Mouse (Mus musculus) olfactory bulb, adult 2 months (tissue): ENCODE measurements around the gene Srrm2. TPM values are rescaled to one million over a fixed set of nuclear protein-coding genes. Genes with fewer than 3 reads are reported as not detected.
A peak's percentile ranks its signal among the peaks of the same experiment; 100 is the strongest.
"Not testable (repeated sequence)": the region's sequence is repeated elsewhere in the genome, so short reads cannot be mapped to it uniquely, and the experiment has no call there.

Source experiments
- H3K27ac ChIP-seq: fragments of 200-500 bp; 2 replicates; pipeline ENCODE4 v1.5.1; 2012; ENCODE audit warnings: low read depth, low read length; ENCODE audit not compliant: insufficient read depth
- H3K4me1 ChIP-seq: fragments of 200-500 bp; 2 replicates; pipeline ENCODE4 v1.6.1; 2012; ENCODE audit warnings: low read length; ENCODE audit not compliant: control insufficient read depth, insufficient read depth
- H3K4me3 ChIP-seq: fragments of 200-500 bp; 2 replicates; pipeline ENCODE4 v1.5.1; 2012; ENCODE audit warnings: mild to moderate bottlenecking, low read depth, low read length, moderate library complexity; ENCODE audit not compliant: insufficient read depth
- CTCF ChIP-seq: fragments of 200-500 bp; IDR thresholded peaks from 2 replicates; pipeline ENCODE4 v1.5.1; 2012; ENCODE audit warnings: low read depth, mild to moderate bottlenecking, low read length, moderate library complexity; ENCODE audit not compliant: insufficient read depth
- POLR2A ChIP-seq: fragments of 200-500 bp; IDR thresholded peaks from 2 replicates; pipeline ENCODE4 v1.6.1; 2012; ENCODE audit warnings: mild to moderate bottlenecking, low read depth, low read length, moderate library complexity; ENCODE audit not compliant: insufficient read depth
- WGBS: fragments of 180-500 bp; shearing (Covaris S2); methylation state at CpG from one replicate; pipeline ENCODE4 v1.1.7; 2018; 5-methylcytosine and 5-hydroxymethylcytosine counted together
- polyA plus RNA-seq: library from polyadenylated mRNA; stranded (reverse); fragments of >200 nt; gene quantifications from 2 replicates; pipeline ENCODE4 v1.2.4, GENCODE M21; 2012; ENCODE audit warnings: low replicate concordance; ENCODE audit not compliant: missing spikeins, insufficient read depth, insufficient read length

The Srrm2 gene
- polyA plus RNA-seq, 1 experiment, result 383 TPM

DNA sequence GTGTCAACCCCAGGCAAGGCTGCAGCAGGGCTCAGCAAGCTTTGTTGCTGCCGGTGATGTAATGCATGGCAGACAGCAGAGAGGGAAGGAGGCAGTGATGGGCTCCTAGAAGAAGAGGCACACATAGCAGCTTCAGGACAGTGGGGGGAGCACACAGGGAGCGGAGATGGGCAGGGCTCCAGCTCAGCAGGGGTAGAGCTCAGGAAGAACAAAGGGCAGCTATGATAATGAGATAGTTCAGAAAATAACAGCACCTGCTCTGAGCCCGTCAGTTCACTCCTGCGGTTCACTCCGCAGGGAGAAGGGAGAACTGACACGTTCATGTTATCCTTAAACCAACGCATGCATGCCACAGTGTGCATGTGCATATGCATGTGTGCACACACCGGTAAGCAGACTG, 31.5 kb upstream of the Srrm2 start:
- Histone ChIP-seq H3K4me3 (no peak overlapping the region), H3K4me1 (peaks cover 3% of the 10 kb centered on the region; the same call in 1 of the 2 replicates), H3K27ac (no peak overlapping the region)
- no peak for TF ChIP-seq CTCF
- no peak for TF ChIP-seq POLR2A
- WGBS, result 65% methylated on average over 8 of the region's 8 CpGs

DNA sequence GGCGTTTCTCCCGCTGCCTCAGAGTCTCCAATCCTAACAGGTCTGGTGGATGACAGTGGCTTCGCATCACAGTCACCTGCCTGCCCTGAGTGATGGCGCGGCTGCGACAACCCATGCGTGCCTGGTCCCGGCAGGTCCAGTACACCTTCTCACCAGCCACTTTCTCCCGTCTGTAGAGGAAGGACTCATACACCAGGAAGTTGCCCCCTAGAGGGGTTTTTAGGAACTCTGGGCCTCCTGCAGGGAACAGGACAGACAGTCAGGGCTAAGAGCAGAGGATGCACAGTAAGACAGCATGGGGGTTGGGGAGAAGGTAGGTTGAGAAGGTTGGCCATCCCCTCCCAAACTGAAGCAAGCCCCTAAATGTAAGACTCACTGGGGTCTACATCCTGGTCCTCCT, 30.1 kb upstream of the Srrm2 start:
- 95% methylated on average over 9 of the region's 9 CpGs for WGBS
- no peak overlapping the region for H3K27ac ChIP-seq
- peaks cover 3% of the 10 kb centered on the region; the same call in 1 of the 2 replicates for H3K4me1 ChIP-seq
- TF ChIP-seq CTCF (no peak), POLR2A (no peak)
- H3K4me3 ChIP-seq, result no peak overlapping the region

DNA sequence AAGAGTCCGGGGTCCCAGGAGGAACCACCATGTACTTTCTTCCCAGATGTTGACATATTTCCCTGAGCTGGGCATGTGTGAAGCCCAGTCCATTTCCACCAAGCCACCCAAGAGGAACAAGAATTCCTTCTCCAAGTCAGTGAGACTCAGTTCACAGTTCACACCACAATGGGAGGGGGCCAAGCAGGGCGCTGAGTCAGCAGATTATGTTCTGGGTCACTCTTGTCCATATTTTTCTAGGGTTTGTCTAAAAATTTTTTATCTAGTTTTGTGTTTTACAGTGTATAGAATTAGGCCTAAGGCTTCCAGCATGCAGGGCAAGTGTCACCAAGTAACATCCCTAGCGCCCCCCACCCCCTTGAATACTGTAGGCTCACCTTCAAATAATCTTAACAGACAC, 29.2 kb upstream of the Srrm2 start:
- TF ChIP-seq POLR2A (no peak), CTCF (no peak)
- no peak overlapping the region for H3K27ac ChIP-seq
- no peak overlapping the region for H3K4me3 ChIP-seq
- 97% methylated on average over 3 of the region's 3 CpGs for WGBS
- peaks cover 3% of the 10 kb centered on the region; the same call in 1 of the 2 replicates for H3K4me1 ChIP-seq

DNA sequence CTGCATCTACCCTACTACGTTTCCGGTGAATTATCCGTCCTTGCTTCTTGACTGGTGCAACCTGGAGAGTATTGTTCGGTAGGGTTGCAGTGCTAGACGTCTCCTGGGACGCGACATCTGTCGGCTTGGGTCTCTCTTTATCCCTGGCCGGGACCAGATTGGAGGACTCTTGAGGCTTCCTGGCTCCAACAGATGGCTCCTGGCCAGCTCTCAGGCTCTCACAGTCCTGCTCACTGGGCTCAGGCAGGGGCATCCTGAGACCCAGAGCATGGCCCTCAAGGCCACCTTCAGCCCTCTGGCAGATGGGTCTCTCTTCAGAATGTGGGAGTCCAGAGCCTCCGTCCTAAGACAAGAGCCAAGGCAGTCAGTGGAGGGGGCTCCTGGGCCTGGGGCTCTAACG, 27.4 kb upstream of the Srrm2 start:
- Histone ChIP-seq H3K27ac (no peak overlapping the region), H3K4me3 (no peak overlapping the region), H3K4me1 (peaks cover 3% of the 10 kb centered on the region; the same call in 1 of the 2 replicates)
- TF ChIP-seq CTCF, result no peak
- TF ChIP-seq POLR2A, result no peak
- 83% methylated on average over 11 of the region's 11 CpGs for WGBS

DNA sequence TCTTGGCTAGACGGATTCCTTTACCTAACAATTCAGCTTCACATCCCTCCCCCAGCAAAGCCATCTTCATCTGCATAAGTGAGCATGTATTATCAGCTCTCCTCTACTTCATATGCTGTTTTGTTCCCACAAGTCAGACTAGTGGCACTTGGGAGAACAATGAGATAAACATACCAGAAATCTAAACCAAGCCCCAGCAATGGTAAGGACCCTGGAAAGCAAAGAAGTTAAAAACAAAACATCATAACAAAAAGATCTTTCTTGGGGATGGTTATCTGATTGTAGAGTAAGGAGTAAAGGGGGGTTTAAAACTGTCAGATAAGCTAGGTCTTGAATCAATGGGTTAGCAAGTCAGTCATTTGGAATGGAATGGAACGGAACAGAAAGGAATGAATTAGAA, 19.8 kb upstream of the Srrm2 start:
- Histone ChIP-seq H3K4me3 (no peak overlapping the region), H3K4me1 (peaks cover 8% of the 10 kb centered on the region; the same call in 1 of the 2 replicates), H3K27ac (0 out of 2 replicates have a peak overlapping the region, but pooled peaks have one; percentile 70)
- 15% methylated on average over 2 of the region's 2 CpGs for whole genome bisulfite sequencing
- TF ChIP-seq CTCF (no peak), POLR2A (no peak)

DNA sequence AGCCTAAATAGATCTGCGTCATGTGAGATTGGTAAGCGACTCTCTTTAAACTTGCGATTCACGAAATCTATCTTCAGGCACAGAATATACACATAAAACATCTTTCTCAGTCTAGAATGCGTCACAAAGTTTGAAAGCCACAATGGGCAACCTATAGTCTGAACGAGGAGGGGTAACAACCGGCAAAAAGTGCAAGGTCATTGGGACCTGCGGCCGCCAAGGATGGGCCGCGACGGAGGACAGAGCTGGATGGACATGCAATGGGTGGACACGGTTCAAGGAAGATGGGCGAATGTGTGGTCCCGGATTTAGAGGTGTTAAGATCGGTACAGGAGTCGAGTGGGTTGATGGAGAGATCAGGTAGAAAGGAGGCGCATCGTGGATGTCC, 19.4 kb upstream of the Srrm2 start:
- peaks cover 8% of the 10 kb centered on the region; the same call in 1 of the 2 replicates for H3K4me1 ChIP-seq
- TF ChIP-seq POLR2A (no peak), CTCF (no peak)
- peak overlapping the region; percentile 81 for H3K4me3 ChIP-seq
- peak overlapping the region; percentile 70 for H3K27ac ChIP-seq
- under 1% methylated on average over 19 of the region's 19 CpGs for WGBS

DNA sequence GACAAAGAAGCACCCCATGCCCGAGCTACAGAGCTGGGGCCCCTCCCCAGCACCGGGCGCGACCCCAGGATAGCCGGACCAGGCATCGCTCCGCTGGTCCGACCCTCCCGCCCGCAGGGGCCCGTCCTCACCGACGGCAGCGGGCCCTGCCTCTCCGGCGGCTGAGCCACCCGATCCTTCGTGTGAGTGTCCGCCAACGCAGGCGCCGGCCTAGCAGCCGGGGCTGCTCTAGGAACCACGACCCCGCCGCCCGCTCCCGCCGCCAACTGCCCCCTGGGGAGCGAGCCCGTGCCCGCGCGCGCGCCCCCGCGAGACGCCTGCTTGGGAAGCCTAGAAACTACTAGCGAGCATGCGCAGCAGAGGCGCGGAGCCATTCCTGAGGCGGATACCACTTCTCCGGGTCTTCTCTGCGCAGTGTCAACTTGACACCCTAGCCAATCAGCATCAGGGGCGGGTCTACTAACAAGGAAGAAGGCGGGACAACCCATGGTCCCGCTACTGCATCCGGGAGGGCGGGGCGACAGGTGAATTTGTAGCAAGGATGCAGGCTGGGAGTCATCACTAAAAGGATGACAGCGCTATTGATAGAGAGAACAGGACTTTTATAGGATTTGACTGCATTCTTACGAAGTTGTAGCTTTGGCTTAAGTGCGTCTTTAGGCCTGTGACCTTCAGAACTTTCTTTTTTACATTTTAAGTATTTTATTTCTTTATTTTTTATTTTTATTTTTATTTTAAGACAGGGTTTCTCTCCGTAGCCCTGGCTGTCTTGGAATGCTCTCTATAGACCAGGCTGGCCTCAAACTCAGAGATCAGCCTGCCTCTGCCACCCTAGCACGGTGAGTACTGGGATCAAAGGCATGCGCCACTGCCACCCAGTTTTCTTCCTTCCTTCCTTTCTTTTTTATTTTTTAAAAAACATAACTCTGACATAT, 18.8 kb upstream of the Srrm2 start, which contains the start of gene Flywch1:
Gene Flywch1 (minus strand): TSS at position 319 of the 935 bp plus-strand sequence.
- Histone ChIP-seq H3K27ac (peak within 1 kb of the TSS; percentile 70), H3K4me3 (peak within 1 kb of the TSS; percentile 81), H3K4me1 (peaks cover 8% of the 10 kb centered on the region; the same call in 1 of the 2 replicates)
- TF ChIP-seq CTCF (no peak), POLR2A (peak; percentile 93)
- 3% methylated on average over 58 of the region's 58 CpGs for WGBS

DNA sequence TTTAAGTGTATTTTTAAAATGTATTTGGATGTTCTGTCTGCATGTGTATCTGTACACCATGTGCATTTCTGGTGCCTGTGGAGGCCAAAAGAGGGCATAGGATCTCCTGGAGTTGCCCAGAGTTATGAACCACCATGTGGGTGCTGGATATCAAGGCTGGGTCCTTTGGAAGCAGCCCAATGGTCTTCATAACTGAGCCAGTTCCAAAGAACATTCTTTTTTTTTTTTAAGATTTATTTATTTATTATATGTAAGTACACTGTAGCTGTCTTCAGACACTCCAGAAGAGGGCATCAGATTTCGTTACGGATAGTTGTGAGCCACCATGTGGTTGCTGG, 18.1 kb upstream of the Srrm2 start:
- H3K4me3 ChIP-seq, H3K4me1 ChIP-seq, H3K27ac ChIP-seq: not testable (repeated sequence)
- WGBS, result 55% methylated on average over 2 of the region's 2 CpGs

DNA sequence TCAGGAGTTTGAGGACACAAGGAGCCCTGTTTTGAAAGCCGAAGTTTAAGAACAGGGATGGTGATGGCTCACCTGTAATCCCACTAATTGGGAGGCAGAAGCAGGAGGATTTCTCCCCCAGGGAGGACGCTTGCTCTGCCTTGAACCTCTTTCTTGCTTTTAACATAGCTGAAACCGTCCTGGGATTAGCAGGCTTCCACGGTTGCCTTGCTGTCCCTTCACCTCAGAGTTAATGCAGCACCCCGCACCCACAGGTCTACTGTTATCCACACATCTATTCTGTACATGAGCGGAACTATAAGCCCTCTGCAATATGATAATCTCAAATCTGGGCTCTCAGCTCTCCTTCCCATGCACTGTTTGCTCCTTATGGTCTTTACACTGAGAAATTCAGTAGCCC, 16.7 kb upstream of the Srrm2 start:
- H3K4me3 ChIP-seq, result no peak overlapping the region
- no peak overlapping the region for H3K27ac ChIP-seq
- WGBS, result 80% methylated on average over 6 of the region's 6 CpGs
- TF ChIP-seq CTCF, result no peak
- TF ChIP-seq POLR2A, result no peak
- peaks cover 8% of the 10 kb centered on the region; the same call in 1 of the 2 replicates for H3K4me1 ChIP-seq
